Mouse (Mus musculus): Measurements from ENCODE around the gene Cidec.

GRCm38 (mm10) chr6:113442442-113443090 is 7.0 kb upstream of the Cidec start, which contains the start of gene Jagn1:
- TF ChIP-seq CTCF (IDR thresholded peaks at IDR 0.05 in 2 of 3, conservative IDR thresholded peaks at IDR 0.05 in 1 of 3; ENCODE audit: control insufficient read depth in 1 of 3, insufficient read depth in 1 of 3, low read depth in 2 of 3, low read length in 3 of 3, poor library complexity in 1 of 3, severe bottlenecking in 1 of 3) (0 out of 6 replicates have a peak, but pooled peaks of 1 of the 3 experiments have one; percentile 3), ZMIZ1 (IDR thresholded peaks at IDR 0.05; ENCODE audit: low read depth, low read length) (peak; percentile 79), RAD21 (IDR thresholded peaks at IDR 0.05; ENCODE audit: low read depth, low read length) (no peak), ZC3H11A (IDR thresholded peaks at IDR 0.05; ENCODE audit: low read depth, low read length) (no peak), HCFC1 (IDR thresholded peaks at IDR 0.05; ENCODE audit: low read depth, low read length) (peak; percentile 92), ZKSCAN1 (IDR thresholded peaks at IDR 0.05; ENCODE audit: low read depth, low read length) (no peak), TCF12 (IDR thresholded peaks at IDR 0.05; ENCODE audit: low read depth, low read length) (peak; percentile 75), EP300 (IDR thresholded peaks at IDR 0.05; ENCODE audit: low read depth in 1 of 2, low read length in 2 of 2) (peak in 1 of 2 experiments; percentile 17; a peak in 1 of 4 replicates), USF1 (IDR thresholded peaks at IDR 0.05; ENCODE audit: low read depth, low read length) (no peak), POLR2A (IDR thresholded peaks at IDR 0.05; ENCODE audit: control insufficient read depth in 1 of 2, insufficient read depth in 1 of 2, low read depth in 1 of 2, low read length in 2 of 2, poor library complexity in 1 of 2) (peak; percentile 83 to 94), BHLHE40 (IDR thresholded peaks at IDR 0.05; ENCODE audit: borderline replicate concordance, low read depth, low read length) (no peak), UBTF (IDR thresholded peaks at IDR 0.05; ENCODE audit: borderline replicate concordance, insufficient read depth, low read depth, low read length) (no peak)

All from MEL (cell line).